Mouse (Mus musculus) forebrain, embryonic 14.5 days (tissue): ENCODE measurements around the gene Farp1. TPM values are rescaled to one million over a fixed set of nuclear protein-coding genes. Genes with fewer than 3 reads are reported as not detected.

ENCODE experiments used
- ATAC-seq: fragments of 200-750 bp; cut with Nextera tagmentation; 2 replicates; pipeline ENCODE4 v1.8.0; 2017; ENCODE audit warnings: mild to moderate bottlenecking, moderate library complexity
- DNase-seq: peaks from one replicate; pipeline ENCODE4 v3.0.0-alpha.2; 2015; ENCODE audit warnings: low spot score
- H3K27ac ChIP-seq: fragments of 300-500 bp; sonication (generic); 2 replicates; pipeline ENCODE4 v1.5.1; 2014; ENCODE audit warnings: low read depth, mild to moderate bottlenecking, control low read depth, low read length, moderate library complexity
- H3K27me3 ChIP-seq: fragments of 300-500 bp; sonication (generic); replicated peaks from 2 replicates; pipeline ENCODE4 v1.6.1; 2014; ENCODE audit warnings: low read length, control low read depth, mixed read lengths; ENCODE audit not compliant: control insufficient read depth, insufficient read depth
- H3K36me3 ChIP-seq: fragments of 300-500 bp; sonication (generic); 2 replicates; pipeline ENCODE4 v1.6.1; 2014; ENCODE audit warnings: low read length, control low read depth; ENCODE audit not compliant: control insufficient read depth, insufficient read depth
- H3K4me1 ChIP-seq: fragments of 300-500 bp; sonication (generic); 2 replicates; pipeline ENCODE4 v1.6.1; 2014; ENCODE audit warnings: antibody characterized with exemption, low read length, control low read depth; ENCODE audit not compliant: control insufficient read depth, insufficient read depth
- H3K4me2 ChIP-seq: fragments of 300-500 bp; sonication (generic); 2 replicates; pipeline ENCODE4 v1.6.1; 2014; ENCODE audit warnings: mild to moderate bottlenecking, control low read depth, low read length
- H3K4me3 ChIP-seq: fragments of 300-500 bp; sonication (generic); 2 replicates; pipeline ENCODE4 v1.5.1; 2014; ENCODE audit warnings: low read depth, low read length, control low read depth
- H3K9ac ChIP-seq: fragments of 300-500 bp; sonication (generic); 2 replicates; pipeline ENCODE4 v1.6.1; 2014; ENCODE audit warnings: mild to moderate bottlenecking, low read length, control low read depth, moderate library complexity
- H3K9me3 ChIP-seq: fragments of 300-500 bp; sonication (generic); replicated peaks from 2 replicates; pipeline ENCODE4 v1.6.1; 2016; ENCODE audit warnings: low read length, control low read depth, mixed read lengths; ENCODE audit not compliant: control insufficient read depth
- WGBS: fragments of 180-500 bp; shearing (Covaris S2); extraction: QIAGEN DNeasy Blood & Tissue Kit; methylation state at CpG from one replicate; pipeline ENCODE4 v1.1.7; 2014; 5-methylcytosine and 5-hydroxymethylcytosine counted together
- polyA plus RNA-seq: library from polyadenylated mRNA; unstranded; fragments of >200 nt; fragmentation: Nextera tagmentation; extraction: Ambion mirVana; gene quantifications from 2 replicates; pipeline ENCODE4 v1.2.1, GENCODE M21; 2014

Gene Farp1
- polyA plus RNA-seq, 1 experiment from 2014 or later: 17.4 TPM

GRCm38 (mm10) chr14:121104760-121105329 lies 69.8 kb downstream of the Farp1 start:
- Histone ChIP-seq H3K27ac (no peak overlapping the region), H3K9me3 (no peaks in the 10 kb centered on the region), H3K4me3 (no peak overlapping the region), H3K4me1 (no peaks in the 10 kb centered on the region; the same call in none of the 2 replicates), H3K27me3 (no peaks in the 10 kb centered on the region), H3K4me2 (no peak overlapping the region), H3K9ac (no peak overlapping the region), H3K36me3 (peaks cover 5% of the 10 kb centered on the region; the same call in 1 of the 2 replicates)
- ATAC-seq (no peak), DNase-seq (no peak)
- 86% methylated on average over 7 of the region's 7 CpGs for WGBS

GRCm38 (mm10) chr14:121106906-121107305 lies 71.9 kb downstream of the Farp1 start:
- H3K36me3 ChIP-seq: peaks cover 5% of the 10 kb centered on the region; the same call in 1 of the 2 replicates
- H3K27me3 ChIP-seq: no peaks in the 10 kb centered on the region
- H3K27ac ChIP-seq: no peak overlapping the region
- H3K4me3 ChIP-seq: no peak overlapping the region
- no peak for DNase-seq
- no peak overlapping the region for H3K9ac ChIP-seq
- WGBS: 60% methylated on average over 4 of the region's 4 CpGs
- ATAC-seq: no peak
- no peaks in the 10 kb centered on the region; the same call in none of the 2 replicates for H3K4me1 ChIP-seq
- no peak overlapping the region for H3K4me2 ChIP-seq
- H3K9me3 ChIP-seq: no peaks in the 10 kb centered on the region

- 39% methylated on average over 10 of the region's 10 CpGs for WGBS
- no peak for ATAC-seq
- peaks cover 2% of the 10 kb centered on the region; the same call in 1 of the 2 replicates for H3K36me3 ChIP-seq
- no peak overlapping the region for H3K4me2 ChIP-seq
- H3K4me1 ChIP-seq: no peaks in the 10 kb centered on the region; the same call in none of the 2 replicates
- no peak overlapping the region for H3K27ac ChIP-seq
- no peak for DNase-seq
- H3K9me3 ChIP-seq: no peaks in the 10 kb centered on the region
- no peaks in the 10 kb centered on the region for H3K27me3 ChIP-seq
- no peak overlapping the region for H3K9ac ChIP-seq
- no peak overlapping the region for H3K4me3 ChIP-seq
Observed at GRCm38 (mm10) chr14:121107707-121108285, 72.8 kb downstream of the Farp1 start.

- Histone ChIP-seq H3K9me3 (no peaks in the 10 kb centered on the region), H3K36me3 (no peaks in the 10 kb centered on the region; the same call in 1 of the 2 replicates), H3K27ac (no peak overlapping the region), H3K4me1 (no peaks in the 10 kb centered on the region; the same call in none of the 2 replicates), H3K4me3 (no peak overlapping the region), H3K27me3 (no peaks in the 10 kb centered on the region), H3K4me2 (no peak overlapping the region), H3K9ac (no peak overlapping the region)
- DNase-seq (peak; percentile 23), ATAC-seq (no peak)
- WGBS: 20% methylated on average over 8 of the region's 8 CpGs
Observed at GRCm38 (mm10) chr14:121108439-121109115, 73.6 kb downstream of the Farp1 start.

- Histone ChIP-seq H3K9ac (no peak overlapping the region), H3K27me3 (no peaks in the 10 kb centered on the region), H3K4me1 (no peaks in the 10 kb centered on the region; the same call in none of the 2 replicates), H3K9me3 (no peaks in the 10 kb centered on the region), H3K27ac (no peak overlapping the region), H3K4me3 (no peak overlapping the region), H3K4me2 (no peak overlapping the region), H3K36me3 (no peaks in the 10 kb centered on the region; the same call in 1 of the 2 replicates)
- ATAC-seq (no peak; the same call in 1 of the 2 replicates), DNase-seq (no peak)
- WGBS: 18% methylated on average over 9 of the region's 9 CpGs
Observed at GRCm38 (mm10) chr14:121109116-121109504, 74.1 kb downstream of the Farp1 start.

- Histone ChIP-seq H3K9me3 (no peaks in the 10 kb centered on the region), H3K36me3 (no peaks in the 10 kb centered on the region; the same call in 1 of the 2 replicates), H3K4me1 (no peaks in the 10 kb centered on the region; the same call in none of the 2 replicates), H3K4me3 (no peak overlapping the region), H3K27me3 (no peaks in the 10 kb centered on the region), H3K27ac (no peak overlapping the region), H3K9ac (no peak overlapping the region), H3K4me2 (no peak overlapping the region)
- no peak for DNase-seq
- ATAC-seq: no peak
- 89% methylated on average over 13 of the region's 13 CpGs for WGBS
Observed at GRCm38 (mm10) chr14:121110492-121111267, 75.7 kb downstream of the Farp1 start.

- DNase-seq (no peak), ATAC-seq (no peak)
- no peaks in the 10 kb centered on the region; the same call in 1 of the 2 replicates for H3K36me3 ChIP-seq
- H3K9me3 ChIP-seq: no peaks in the 10 kb centered on the region
- no peak overlapping the region for H3K9ac ChIP-seq
- H3K27me3 ChIP-seq: no peaks in the 10 kb centered on the region
- no peak overlapping the region for H3K4me2 ChIP-seq
- WGBS: 98% methylated on average over 8 of the region's 8 CpGs
- H3K4me3 ChIP-seq: no peak overlapping the region
- H3K27ac ChIP-seq: no peak overlapping the region
- no peaks in the 10 kb centered on the region; the same call in 1 of the 2 replicates for H3K4me1 ChIP-seq
Observed at GRCm38 (mm10) chr14:121112061-121112460, 77.1 kb downstream of the Farp1 start.

GRCm38 (mm10) chr14:121113785-121114184 lies 78.8 kb downstream of the Farp1 start:
- Histone ChIP-seq H3K27ac (no peak overlapping the region), H3K9me3 (no peaks in the 10 kb centered on the region), H3K4me3 (no peak overlapping the region), H3K4me2 (no peak overlapping the region), H3K9ac (no peak overlapping the region), H3K4me1 (no peaks in the 10 kb centered on the region), H3K27me3 (no peaks in the 10 kb centered on the region), H3K36me3 (peaks cover 2% of the 10 kb centered on the region)
- no peak for ATAC-seq
- 79% methylated on average over 6 of the region's 6 CpGs for WGBS
- no peak for DNase-seq
